Mouse (Mus musculus) hindbrain, embryonic 11.5 days (tissue): ENCODE results near the gene Tenm4. TPM values are rescaled to one million over a fixed set of nuclear protein-coding genes. Genes with fewer than 3 reads are reported as not detected.

ENCODE experiments used
- ATAC-seq: fragments of 200-750 bp; cut with Nextera tagmentation; 2 replicates; pipeline ENCODE4 v1.8.0; 2017; ENCODE audit warnings: mild to moderate bottlenecking, moderate TSS enrichment, moderate library complexity; ENCODE audit not compliant: low FRiP score
- DNase-seq: peaks from one replicate; pipeline ENCODE4 v3.0.0-alpha.2; 2015; ENCODE audit warnings: low spot score
- H3K27ac ChIP-seq: fragments of 300-500 bp; sonication (generic); 2 replicates; pipeline ENCODE4 v1.5.1; 2014; ENCODE audit warnings: mild to moderate bottlenecking, low read depth, low read length
- H3K27me3 ChIP-seq: fragments of 300-500 bp; sonication (generic); 2 replicates; pipeline ENCODE4 v1.6.1; 2014; ENCODE audit warnings: mild to moderate bottlenecking, low read length, moderate library complexity, mixed read lengths; ENCODE audit not compliant: control insufficient read depth, insufficient read depth
- H3K36me3 ChIP-seq: fragments of 300-500 bp; sonication (generic); 2 replicates; pipeline ENCODE4 v1.6.1; 2014; ENCODE audit warnings: mild to moderate bottlenecking, low read length, moderate library complexity, mixed read lengths; ENCODE audit not compliant: control insufficient read depth, insufficient read depth
- H3K4me1 ChIP-seq: fragments of 300-500 bp; sonication (generic); replicated peaks from 2 replicates; pipeline ENCODE4 v1.6.1; 2014; ENCODE audit warnings: low read length, mixed read lengths; ENCODE audit not compliant: control insufficient read depth, insufficient read depth
- H3K4me2 ChIP-seq: fragments of 300-500 bp; sonication (generic); replicated peaks from 2 replicates; pipeline ENCODE4 v1.6.1; 2014; ENCODE audit warnings: mild to moderate bottlenecking, low read depth, low read length
- H3K4me3 ChIP-seq: fragments of 300-500 bp; sonication (generic); 2 replicates; pipeline ENCODE4 v1.5.1; 2014; ENCODE audit warnings: low read depth, low read length
- H3K9ac ChIP-seq: fragments of 300-500 bp; sonication (generic); 2 replicates; pipeline ENCODE4 v1.6.1; 2014; ENCODE audit warnings: low read depth, low read length
- H3K9me3 ChIP-seq: fragments of 300-500 bp; sonication (generic); 2 replicates; pipeline ENCODE4 v1.6.1; 2016; ENCODE audit warnings: low read length; ENCODE audit not compliant: control insufficient read depth
- WGBS: fragments of 180-500 bp; shearing (Covaris S2); extraction: QIAGEN DNeasy Blood & Tissue Kit; methylation state at CpG from one replicate; pipeline ENCODE4 v1.1.7; 2014; 5-methylcytosine and 5-hydroxymethylcytosine counted together
- polyA plus RNA-seq: library from polyadenylated mRNA; unstranded; fragments of >200 nt; fragmentation: Nextera tagmentation; extraction: Ambion mirVana; gene quantifications from 2 replicates; pipeline ENCODE4 v1.2.1, GENCODE M21; 2014

The Tenm4 gene
- polyA plus RNA-seq, 1 experiment from 2014 or later = 24.0 TPM

DNA sequence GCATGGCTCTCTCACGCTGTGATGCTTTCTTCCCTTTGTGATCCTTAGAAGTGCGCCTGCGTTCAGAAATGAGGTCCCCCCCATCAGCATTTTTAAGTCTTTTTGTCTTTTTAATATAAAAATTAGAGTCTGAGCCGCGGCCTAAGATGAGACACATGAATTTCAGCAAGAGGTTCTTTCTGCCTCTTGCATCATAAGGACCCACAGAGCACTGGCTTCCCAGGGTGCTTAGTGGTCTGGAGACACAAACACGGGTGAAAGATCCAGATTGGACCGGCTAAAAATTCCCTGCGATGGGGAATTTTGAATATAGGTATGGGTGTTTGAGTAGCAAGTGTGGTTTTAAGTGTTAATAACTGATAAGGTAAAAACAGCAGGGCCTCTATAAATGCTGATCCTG, 5.7 kb downstream of the Tenm4 start:
- H3K4me1 ChIP-seq = no peaks in the 10 kb centered on the region
- no peak overlapping the region for H3K4me2 ChIP-seq
- H3K27ac ChIP-seq = no peak overlapping the region
- no peaks in the 10 kb centered on the region for H3K36me3 ChIP-seq
- no peaks in the 10 kb centered on the region for H3K9me3 ChIP-seq
- DNase-seq = no peak
- 83% methylated on average over 8 of the region's 8 CpGs for WGBS
- H3K4me3 ChIP-seq = no peak overlapping the region
- ATAC-seq = no peak
- no peak overlapping the region for H3K9ac ChIP-seq
- no peaks in the 10 kb centered on the region for H3K27me3 ChIP-seq

GRCm38 (mm10) chr7:96181751-96182150, 10.7 kb downstream of the Tenm4 start:
- ATAC-seq (no peak), DNase-seq (no peak)
- H3K4me3 ChIP-seq = no peak overlapping the region
- H3K36me3 ChIP-seq = no peaks in the 10 kb centered on the region
- H3K27ac ChIP-seq = no peak overlapping the region
- no peaks in the 10 kb centered on the region for H3K9me3 ChIP-seq
- no peak overlapping the region for H3K4me2 ChIP-seq
- 84% methylated on average over 4 of the region's 4 CpGs for WGBS
- no peaks in the 10 kb centered on the region for H3K27me3 ChIP-seq
- no peaks in the 10 kb centered on the region for H3K4me1 ChIP-seq
- H3K9ac ChIP-seq = no peak overlapping the region

DNA sequence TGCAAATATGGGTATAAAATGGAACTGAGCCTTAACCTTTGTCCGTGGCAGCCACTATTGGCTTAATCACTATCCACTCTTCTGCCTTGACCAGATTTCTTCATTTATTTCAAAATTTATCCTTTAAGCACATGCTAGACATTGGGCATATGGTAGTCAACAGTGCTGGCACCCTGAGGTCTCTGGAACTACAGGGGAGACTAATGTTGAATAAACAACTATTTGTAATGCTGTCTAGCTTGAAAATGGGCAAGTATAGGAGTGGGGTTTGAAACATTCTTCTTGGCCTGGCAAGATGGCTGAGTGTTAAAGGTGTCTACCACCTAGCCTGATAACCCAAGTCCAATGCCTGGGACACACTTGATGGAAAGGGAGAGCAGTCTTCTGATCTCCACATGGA, 12.1 kb downstream of the Tenm4 start:
- H3K36me3 ChIP-seq = no peaks in the 10 kb centered on the region
- no peak for ATAC-seq
- H3K27me3 ChIP-seq = no peaks in the 10 kb centered on the region
- 95% methylated on average over 1 of the region's 1 CpGs for WGBS
- DNase-seq = no peak
- H3K4me3 ChIP-seq = no peak overlapping the region
- H3K9me3 ChIP-seq = no peaks in the 10 kb centered on the region
- H3K4me1 ChIP-seq = no peaks in the 10 kb centered on the region
- H3K27ac ChIP-seq = no peak overlapping the region
- H3K4me2 ChIP-seq = no peak overlapping the region
- no peak overlapping the region for H3K9ac ChIP-seq

GRCm38 (mm10) chr7:96185411-96185810, 14.4 kb downstream of the Tenm4 start:
- Histone ChIP-seq H3K9ac (no peak overlapping the region), H3K4me2 (no peak overlapping the region), H3K27me3 (no peaks in the 10 kb centered on the region), H3K4me3 (no peak overlapping the region), H3K27ac (no peak overlapping the region), H3K9me3 (no peaks in the 10 kb centered on the region), H3K4me1 (no peaks in the 10 kb centered on the region), H3K36me3 (no peaks in the 10 kb centered on the region)
- no peak for DNase-seq
- peak; percentile 51; the same call in 1 of the 2 replicates for ATAC-seq
- WGBS = 75% methylated on average over 9 of the region's 9 CpGs

DNA sequence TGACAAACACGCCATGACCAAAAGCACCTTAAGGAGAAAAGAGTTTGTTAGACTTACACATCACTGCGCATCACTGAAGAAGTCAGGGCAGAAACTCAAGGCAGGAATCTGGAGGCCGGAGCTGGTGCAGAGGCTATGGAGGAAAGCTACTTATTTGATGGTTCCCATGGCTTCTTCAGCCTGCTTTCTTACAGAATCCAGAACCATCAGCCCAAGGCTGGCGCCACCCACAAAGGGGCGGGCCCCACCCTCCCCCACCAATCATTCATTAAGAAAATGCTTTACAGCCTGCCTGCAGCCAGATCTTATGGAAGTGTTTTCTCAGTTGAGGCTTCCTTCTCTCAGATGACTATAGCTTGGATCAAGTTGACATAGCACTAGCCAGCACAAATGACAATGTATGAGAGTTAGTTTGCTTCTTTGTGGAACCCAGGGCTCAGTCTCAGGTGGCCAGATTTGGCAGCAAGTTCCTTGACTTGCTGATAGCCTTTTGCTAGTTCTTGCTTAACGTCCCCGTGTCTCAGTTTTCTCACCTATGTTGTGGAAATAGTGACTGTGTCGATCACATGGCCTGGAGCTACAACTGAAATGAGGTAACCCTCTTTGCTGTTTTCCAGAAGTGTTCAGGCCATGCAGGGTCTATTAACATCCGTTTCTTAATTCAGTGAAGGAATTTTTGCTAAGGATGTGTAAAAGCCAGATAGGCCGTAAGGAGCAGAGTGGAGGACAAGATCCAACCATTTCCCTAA, 32.9 kb downstream of the Tenm4 start:
- ATAC-seq = no peak
- H3K4me3 ChIP-seq = no peak overlapping the region
- H3K9me3 ChIP-seq = no peaks in the 10 kb centered on the region
- DNase-seq = no peak
- WGBS = 74% methylated on average over 10 of the region's 10 CpGs
- no peak overlapping the region for H3K27ac ChIP-seq
- no peaks in the 10 kb centered on the region; the same call in 1 of the 2 replicates for H3K27me3 ChIP-seq
- H3K36me3 ChIP-seq = no peaks in the 10 kb centered on the region
- no peak overlapping the region for H3K4me2 ChIP-seq
- H3K4me1 ChIP-seq = no peaks in the 10 kb centered on the region
- no peak overlapping the region for H3K9ac ChIP-seq

GRCm38 (mm10) chr7:96204809-96205350, 33.8 kb downstream of the Tenm4 start:
- Histone ChIP-seq H3K9me3 (no peaks in the 10 kb centered on the region), H3K4me1 (no peaks in the 10 kb centered on the region), H3K4me2 (no peak overlapping the region), H3K9ac (no peak overlapping the region), H3K27me3 (no peaks in the 10 kb centered on the region; the same call in 1 of the 2 replicates), H3K36me3 (no peaks in the 10 kb centered on the region), H3K4me3 (no peak overlapping the region), H3K27ac (no peak overlapping the region)
- 20% methylated on average over 10 of the region's 10 CpGs for WGBS
- no peak for DNase-seq
- ATAC-seq = no peak

DNA sequence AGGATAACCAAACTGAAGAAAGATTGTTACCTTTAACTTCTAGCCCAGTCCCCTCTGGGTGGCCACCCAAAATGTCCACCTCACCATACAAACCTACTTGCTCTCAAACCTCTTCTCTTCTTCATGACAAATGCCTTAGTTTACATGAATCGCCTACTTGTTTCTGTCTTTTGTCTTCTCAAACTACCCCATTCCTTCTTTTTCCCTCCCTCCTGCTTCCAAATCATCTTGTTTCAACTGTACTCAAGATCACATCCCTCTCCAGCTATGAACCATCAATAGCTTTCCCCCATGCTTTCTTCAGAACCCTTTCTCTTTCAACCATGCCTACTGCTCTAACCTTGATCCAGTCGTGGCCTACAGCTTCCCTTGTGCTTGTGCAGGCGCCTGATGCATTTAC, 36.0 kb downstream of the Tenm4 start:
- DNase-seq (no peak), ATAC-seq (no peak)
- Histone ChIP-seq H3K4me2 (no peak overlapping the region), H3K27me3 (peaks cover 5% of the 10 kb centered on the region; the same call in 1 of the 2 replicates), H3K4me3 (no peak overlapping the region), H3K36me3 (no peaks in the 10 kb centered on the region), H3K9me3 (no peaks in the 10 kb centered on the region), H3K27ac (no peak overlapping the region), H3K9ac (no peak overlapping the region), H3K4me1 (peaks cover 6% of the 10 kb centered on the region; the same call in 1 of the 2 replicates)
- WGBS = 77% methylated on average over 3 of the region's 3 CpGs

DNA sequence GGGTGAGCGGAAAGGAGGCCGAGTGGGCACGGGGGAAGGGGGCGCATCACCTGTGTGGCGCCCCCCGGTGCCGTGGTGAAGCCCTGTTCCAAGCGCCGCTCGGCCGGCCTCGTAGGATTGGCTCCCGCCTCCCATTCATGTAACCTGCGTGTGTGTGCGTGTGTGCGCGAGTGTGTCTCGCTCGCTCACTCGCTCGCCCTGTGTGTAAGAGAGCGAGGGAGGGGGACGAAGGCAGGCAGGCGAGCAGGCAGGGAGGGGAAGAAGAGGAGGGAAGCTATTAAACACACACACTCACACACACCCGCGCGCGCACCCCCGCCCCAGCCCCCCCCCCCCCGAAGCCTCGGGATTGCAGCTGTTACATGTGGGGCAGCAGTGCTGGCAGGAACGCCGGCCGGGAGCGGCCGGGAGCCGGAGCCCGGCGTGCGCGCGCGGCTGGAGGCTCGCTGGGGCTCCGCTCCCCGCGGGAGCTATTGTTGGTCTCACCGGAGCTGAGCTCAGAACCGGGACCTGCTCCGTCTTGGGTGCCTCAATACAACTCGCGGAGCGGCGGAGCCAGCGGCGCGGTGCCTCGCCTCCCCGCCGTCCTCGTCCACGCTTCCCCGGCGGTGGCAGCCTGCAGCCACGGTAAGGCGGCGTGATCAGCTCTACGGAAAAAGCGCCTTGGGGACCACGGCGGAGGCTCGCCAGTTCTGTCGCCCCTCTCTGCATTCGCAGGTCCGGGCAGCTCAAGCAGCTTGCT, 38.9 kb downstream of the Tenm4 start:
- Histone ChIP-seq H3K4me2 (peak overlapping the region; percentile 98), H3K4me1 (peaks cover 9% of the 10 kb centered on the region; the same call in 1 of the 2 replicates), H3K27me3 (peaks cover 5% of the 10 kb centered on the region; the same call in 1 of the 2 replicates), H3K27ac (peak overlapping the region; percentile 82), H3K9me3 (no peaks in the 10 kb centered on the region), H3K36me3 (no peaks in the 10 kb centered on the region), H3K4me3 (peak overlapping the region; percentile 74), H3K9ac (peak overlapping the region; percentile 91)
- WGBS = under 1% methylated on average over 54 of the region's 75 CpGs
- peak; percentile 79 for DNase-seq
- peak; percentile 62 for ATAC-seq
